Mouse (Mus musculus) mouse trophoblast stem cell (cell line): ENCODE results near the gene Frmpd1.

ENCODE experiments used
- in situ Hi-C, 2 experiments: fragments of 300-500 bp; cut with MseI, MboI; formaldehyde crosslinking; loops; 2 replicates in 1 of 2; 3 replicates in 1 of 2; pipeline ENCODE4 v1.15.1; 2025

The Frmpd1 gene

GRCm38 (mm10) chr4:45320159-45320816, 135.6 kb downstream of the Frmpd1 start:
- in situ Hi-C loops, result no loop called here

DNA sequence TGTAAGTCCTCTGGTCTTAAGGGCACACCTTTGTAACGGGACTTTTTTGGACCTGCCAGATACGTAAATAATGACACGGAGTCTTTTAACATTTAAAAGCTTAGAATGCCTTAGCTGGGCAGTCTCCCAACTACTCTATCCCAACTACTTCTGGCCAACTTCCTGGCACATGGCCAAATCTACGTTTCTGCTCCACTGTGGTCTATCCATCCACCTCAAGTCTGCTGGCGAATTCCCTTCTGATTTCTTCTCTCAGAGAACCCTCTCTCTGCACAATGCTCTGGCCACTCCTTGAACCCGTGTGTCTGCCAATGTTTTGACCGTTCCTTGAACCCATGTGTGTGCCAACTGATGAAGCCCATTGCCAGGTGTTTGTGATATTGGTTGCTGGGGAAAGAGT, 146.5 kb downstream of the Frmpd1 start:
- in situ Hi-C loops, result no loop called here

GRCm38 (mm10) chr4:45332466-45332865, 147.8 kb downstream of the Frmpd1 start:
- in situ Hi-C loops, result no loop called here
